Mouse (Mus musculus) bone marrow macrophage, adult 2 months (primary cell): ENCODE measurements around the gene Gm42957.

Source experiments
- CTCF ChIP-seq: IDR thresholded peaks from 2 replicates; pipeline ENCODE4 v1.5.1; 2012; ENCODE audit warnings: low read depth, mild to moderate bottlenecking, low read length, moderate library complexity
- POLR2A ChIP-seq: IDR thresholded peaks from 2 replicates; pipeline ENCODE4 v1.6.1; 2012; ENCODE audit warnings: mild to moderate bottlenecking, low read depth, low read length, borderline replicate concordance

DNA sequence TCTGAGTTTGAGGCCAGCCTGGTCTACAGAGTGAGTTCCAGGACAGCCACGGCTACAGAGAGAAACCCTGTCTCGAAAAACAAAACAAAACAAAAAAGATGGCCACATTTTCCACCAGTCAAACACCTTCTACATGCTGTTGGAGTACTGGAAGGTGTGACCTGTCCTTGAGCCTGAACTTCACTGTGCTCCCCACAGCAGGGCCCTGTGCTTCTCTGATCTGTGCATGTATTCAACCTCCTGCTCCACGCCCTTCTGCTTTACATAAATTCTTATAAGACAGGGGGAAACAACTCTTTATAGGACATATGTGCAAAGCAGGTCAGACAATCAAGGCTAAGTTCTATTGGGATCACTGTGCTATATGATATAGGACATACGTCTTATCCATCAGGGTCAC, 12.1 kb upstream of the Gm42957 start:
- TF ChIP-seq CTCF = no peak
- TF ChIP-seq POLR2A = no peak
